Mouse (Mus musculus) activated CD4-positive, CD25-positive, alpha-beta regulatory T cell, adult 4 months (primary cell): ENCODE measurements around the gene Mrto4. TPM values are rescaled to one million over a fixed set of nuclear protein-coding genes. Genes with fewer than 3 reads are reported as not detected.

Source experiments
- polyA plus RNA-seq, 2 experiments: library from polyadenylated mRNA; unstranded; fragments of 100-300 nt; shearing (Covaris generic); gene quantifications; one replicate each; pipeline ENCODE4 v1.2.1; 2017

Gene Mrto4
- polyA plus RNA-seq, 2 experiments from 2014 or later: 39.1 to 56.7 TPM

Other genes with a start within 250 kb of the Mrto4 start
- gene Minos1, start 221.5 kb downstream of the Mrto4 start, polyA plus RNA-seq: 100 to 1,000 TPM; 358 to 400 TPM
- gene Capzb, start 159.7 kb downstream of the Mrto4 start, polyA plus RNA-seq: 100 to 1,000 TPM; 633 to 647 TPM
- 1 to 10 TPM; 7.6 to 9.9 TPM for gene Pqlc2, start 41.9 kb downstream of the Mrto4 start, polyA plus RNA-seq
- gene Akr7a5, start 41.8 kb downstream of the Mrto4 start, polyA plus RNA-seq: 1 to 10 TPM; 7.5 to 8.2 TPM
- gene Emc1, start within 50 bp of the Mrto4 start, polyA plus RNA-seq: 10 to 100 TPM; 19.9 to 20.6 TPM
- 10 to 100 TPM; 40.6 to 63.7 TPM for gene Ubr4, start within 50 bp of the Mrto4 start, polyA plus RNA-seq
- 1 to 10 TPM; 2.0 to 3.1 TPM for gene Iffo2, start 178.0 kb upstream of the Mrto4 start, polyA plus RNA-seq